Mouse (Mus musculus) urinary bladder, postnatal 0 days (tissue): ENCODE data around the gene Casp12. TPM values are rescaled to one million over a fixed set of nuclear protein-coding genes. Genes with fewer than 3 reads are reported as not detected.

ENCODE experiments used
- polyA plus RNA-seq: library from polyadenylated mRNA; unstranded; fragments of >200 nt; fragmentation: Nextera tagmentation; extraction: Ambion mirVana; gene quantifications from 2 replicates; pipeline ENCODE4 v1.2.1, GENCODE M21; 2015

Casp12 gene
- polyA plus RNA-seq = 20.8 and 21.3 TPM in 2 replicates

DNA sequence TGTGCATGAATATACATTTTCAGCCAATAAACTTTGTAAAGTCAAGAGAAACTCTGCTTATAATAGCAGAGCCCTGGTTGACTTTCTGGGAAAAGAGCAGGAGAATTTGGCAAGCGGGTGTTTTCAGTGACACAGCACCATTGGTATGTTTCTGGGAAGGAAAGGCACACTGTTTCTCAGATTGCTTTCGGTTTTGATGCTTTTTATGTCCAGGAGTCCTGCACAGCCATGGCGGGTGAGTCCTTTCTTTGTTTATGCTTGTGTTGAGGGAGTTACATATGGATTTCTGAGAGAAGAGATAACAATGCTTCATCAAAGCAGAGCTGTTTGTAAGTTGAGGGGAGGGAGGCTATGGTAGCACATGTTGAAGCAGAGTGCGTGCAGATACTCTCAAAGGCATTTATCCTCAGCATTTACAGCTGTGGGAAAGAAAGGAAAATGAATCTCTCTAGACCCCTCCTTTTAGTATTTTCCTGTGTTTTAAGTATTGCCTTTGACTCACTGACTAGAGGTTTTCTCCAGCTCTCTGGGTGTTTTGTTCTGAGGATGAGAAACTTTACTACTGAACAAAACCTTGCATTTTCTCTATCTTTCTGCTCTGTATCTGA is at the start of gene Casp12:
Casp12 (plus strand) TSS at position 140 of the 608 bp plus-strand sequence.

DNA sequence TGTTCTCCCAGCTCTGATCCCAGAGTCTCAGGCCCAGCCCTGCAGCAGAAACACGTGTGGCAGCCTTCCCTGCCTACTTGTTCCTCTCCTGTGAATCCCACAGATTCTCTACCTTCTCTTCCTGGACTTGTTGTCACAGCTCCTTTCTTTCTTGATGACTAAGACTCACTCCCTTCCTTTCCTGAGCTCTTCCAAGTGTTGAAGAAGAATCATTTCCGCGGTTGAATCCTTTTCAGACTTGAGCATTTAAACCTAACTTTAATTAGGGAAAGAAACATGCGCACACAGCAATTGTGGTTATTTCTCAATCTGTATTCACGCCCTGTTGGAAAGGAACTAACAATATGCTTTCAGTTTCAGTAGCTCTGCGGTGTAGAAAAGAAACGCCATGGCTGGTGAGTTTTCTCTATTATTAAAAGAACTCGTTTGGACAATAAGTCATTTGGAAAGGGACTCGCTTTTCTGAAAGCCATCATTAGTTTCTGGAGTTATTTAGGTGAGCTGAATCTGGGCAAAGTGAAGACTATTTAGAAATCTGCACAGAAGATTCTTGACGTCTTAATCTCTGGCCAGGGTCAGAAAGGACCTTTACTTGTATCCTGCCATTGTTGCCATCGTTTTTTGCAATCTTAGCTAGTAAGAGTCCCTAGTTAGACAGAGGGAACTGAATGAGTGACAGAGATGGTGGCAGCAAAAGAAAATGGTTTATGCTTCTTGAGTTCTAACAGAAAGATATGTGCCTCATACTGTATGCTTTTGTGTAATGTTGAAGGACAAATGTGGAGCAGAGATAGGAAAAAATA is 46.7 kb upstream of the Casp12 start, which contains the start of gene Casp1:
Casp1 (plus strand) TSS at position 189 of the 803 bp plus-strand sequence.

DNA sequence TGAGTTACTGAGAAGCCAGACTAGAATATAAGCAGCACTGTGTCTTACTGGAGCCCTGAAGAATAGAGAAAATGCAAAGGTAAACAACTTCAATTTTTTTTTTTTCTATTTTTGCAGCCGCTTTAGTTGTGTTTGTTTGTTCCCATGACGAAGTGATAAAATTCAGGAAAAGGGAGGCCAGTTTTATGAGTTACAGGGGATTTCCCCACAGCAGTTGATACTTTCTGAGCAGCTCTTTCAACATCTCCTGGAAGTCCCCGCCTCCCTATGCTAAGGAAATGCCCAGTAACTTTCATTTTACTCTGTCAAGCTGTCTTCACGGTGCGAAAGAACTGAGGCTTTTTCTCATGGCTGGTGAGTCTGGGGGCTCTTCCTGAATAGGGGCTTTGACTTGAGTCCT is 36.7 kb upstream of the Casp12 start, which contains the start of gene Casp4:
Casp4 (plus strand) TSS at position 268 of the 400 bp plus-strand sequence.

Other genes with a start within 250 kb of the Casp12 start
- 2.0 and 2.7 TPM in 2 replicates for gene Casp1, start 46.9 kb upstream of the Casp12 start, polyA plus RNA-seq
- gene Casp4, start 36.6 kb upstream of the Casp12 start, polyA plus RNA-seq = 3.1 and 4.1 TPM in 2 replicates